Mouse (Mus musculus) E14TG2a.4 (cell line): ENCODE measurements around the gene Csdc2.

ENCODE experiments used
- CTCF ChIP-seq: conservative IDR thresholded peaks from 2 replicates; pipeline ENCODE4 v1.5.1; 2014; ENCODE audit warnings: low read length
- NANOG ChIP-seq: IDR thresholded peaks from 2 replicates; pipeline ENCODE4 v1.6.1; 2014; ENCODE audit warnings: borderline replicate concordance, low read length, mixed read lengths
- POU5F1 ChIP-seq: IDR thresholded peaks from 2 replicates; pipeline ENCODE4 v1.6.1; 2014; ENCODE audit warnings: low read length, borderline replicate concordance

GRCm38 (mm10) chr15:81951159-81951558, 14.6 kb downstream of the Csdc2 start:
- TF ChIP-seq CTCF (no peak), POU5F1 (no peak), NANOG (no peak)
